Mouse (Mus musculus): ENCODE measurements around the gene Mtor.

- no peak for TF ChIP-seq POLR2A (IDR thresholded peaks at IDR 0.05; ENCODE audit: borderline replicate concordance, extremely low read depth, insufficient read depth, insufficient read length, poor library complexity, severe bottlenecking)
- no peak for TF ChIP-seq CTCF (IDR thresholded peaks at IDR 0.05; ENCODE audit: borderline replicate concordance, extremely low read depth, insufficient read depth, insufficient read length)
Measured at GRCm38 (mm10) chr4:148495874-148496689, 47.7 kb downstream of the Mtor start.

Measured in brain, embryonic 14.5 days (tissue).